Mouse (Mus musculus): ENCODE results near the gene Arhgef3. TPM values are rescaled to one million over a fixed set of nuclear protein-coding genes. Genes with fewer than 3 reads are reported as not detected.

The Arhgef3 gene
- polyA plus RNA-seq, 1 experiment, result 30.4 TPM

GRCm38 (mm10) chr14:27413961-27414360 lies 299.3 kb downstream of the Arhgef3 start:
- DNase-seq (ENCODE audit: low spot score), result no peak

- no peak for DNase-seq (ENCODE audit: low spot score)
Observed at GRCm38 (mm10) chr14:27420816-27421215, 306.1 kb downstream of the Arhgef3 start.

- no peak for DNase-seq (ENCODE audit: low spot score)
Observed at GRCm38 (mm10) chr14:27422301-27422700, 307.6 kb downstream of the Arhgef3 start.

- DNase-seq (ENCODE audit: low spot score), result peak; percentile 93
Observed at GRCm38 (mm10) chr14:27428573-27428972, 313.9 kb downstream of the Arhgef3 start, which contains the start of gene Fam208a. Gene Fam208a (plus strand): TSS chr14:27428834.

GRCm38 (mm10) chr14:27428973-27429711 lies 314.4 kb downstream of the Arhgef3 start:
- DNase-seq (ENCODE audit: low spot score), result peak; percentile 74

- no peak for DNase-seq (ENCODE audit: low spot score)
Observed at GRCm38 (mm10) chr14:27430280-27430679, 315.6 kb downstream of the Arhgef3 start.

GRCm38 (mm10) chr14:27432064-27432463 lies 317.4 kb downstream of the Arhgef3 start:
- DNase-seq (ENCODE audit: low spot score), result no peak

- DNase-seq (ENCODE audit: low spot score), result no peak
Observed at GRCm38 (mm10) chr14:27436116-27436515, 321.4 kb downstream of the Arhgef3 start.

- DNase-seq (ENCODE audit: low spot score), result no peak
Observed at GRCm38 (mm10) chr14:27436826-27437225, 322.1 kb downstream of the Arhgef3 start.

- DNase-seq (ENCODE audit: low spot score), result no peak
Observed at GRCm38 (mm10) chr14:27440921-27441320, 326.2 kb downstream of the Arhgef3 start.

- DNase-seq (ENCODE audit: low spot score), result no peak
Observed at GRCm38 (mm10) chr14:27444851-27445281, 330.2 kb downstream of the Arhgef3 start.

GRCm38 (mm10) chr14:27446963-27447362 lies 332.3 kb downstream of the Arhgef3 start:
- no peak for DNase-seq (ENCODE audit: low spot score)

Other genes with a start within 250 kb of the Arhgef3 start
- gene Asb14, start 220.3 kb upstream of the Arhgef3 start, polyA plus RNA-seq (2012; rRNA removed), result not detected in 2 replicates
- gene Appl1, start 143.7 kb upstream of the Arhgef3 start, polyA plus RNA-seq (2012; rRNA removed), result 14.3 and 15.6 TPM in 2 replicates
- gene Hesx1, start 120.5 kb upstream of the Arhgef3 start, polyA plus RNA-seq (2012; rRNA removed), result 0.15 and 0.21 TPM in 2 replicates
- gene Il17rd, start 76.0 kb upstream of the Arhgef3 start, polyA plus RNA-seq (2012; rRNA removed), result 6.3 and 7.1 TPM in 2 replicates